Mouse (Mus musculus) kidney, postnatal 0 days (tissue): ENCODE data around the gene Inafm2. TPM values are rescaled to one million over a fixed set of nuclear protein-coding genes. Genes with fewer than 3 reads are reported as not detected.

Experiments
- ATAC-seq: fragments of 200-750 bp; cut with Nextera tagmentation; replicated peaks from 2 replicates; pipeline ENCODE4 v1.8.0; 2017; ENCODE audit warnings: low read depth, moderate number of reproducible peaks, moderate TSS enrichment, moderate library complexity; ENCODE audit not compliant: low FRiP score
- DNase-seq: peaks from one replicate; pipeline ENCODE4 v3.0.0-alpha.2; 2016; ENCODE audit warnings: low spot score
- H3K27ac ChIP-seq: fragments of 300-500 bp; sonication (generic); 2 replicates; pipeline ENCODE4 v1.5.1; 2014; ENCODE audit warnings: mild to moderate bottlenecking
- H3K27me3 ChIP-seq: fragments of 300-500 bp; sonication (generic); 2 replicates; pipeline ENCODE4 v1.6.1; 2014; ENCODE audit warnings: low read length, mixed read lengths; ENCODE audit not compliant: insufficient read depth
- H3K36me3 ChIP-seq: fragments of 300-500 bp; sonication (generic); 2 replicates; pipeline ENCODE4 v1.6.1; 2014; ENCODE audit warnings: low read length, mixed read lengths; ENCODE audit not compliant: insufficient read depth
- H3K4me1 ChIP-seq: fragments of 300-500 bp; sonication (generic); replicated peaks from 2 replicates; pipeline ENCODE4 v1.6.1; 2014; ENCODE audit warnings: antibody characterized with exemption, low read length, mixed read lengths; ENCODE audit not compliant: insufficient read depth
- H3K4me2 ChIP-seq: fragments of 300-500 bp; sonication (generic); 2 replicates; pipeline ENCODE4 v1.6.1; 2014; ENCODE audit warnings: mild to moderate bottlenecking, low read length, moderate library complexity, mixed read lengths
- H3K4me3 ChIP-seq: fragments of 300-500 bp; sonication (generic); replicated peaks from 2 replicates; pipeline ENCODE4 v1.5.1; 2014; ENCODE audit warnings: low read depth, low read length
- H3K9ac ChIP-seq: fragments of 300-500 bp; sonication (generic); 2 replicates; pipeline ENCODE4 v1.6.1; 2014; ENCODE audit warnings: low read depth, low read length
- H3K9me3 ChIP-seq: fragments of 300-500 bp; sonication (generic); replicated peaks from 2 replicates; pipeline ENCODE4 v1.6.1; 2016; ENCODE audit warnings: low read length, inconsistent platforms, mixed read lengths
- CTCF ChIP-seq: IDR thresholded peaks from 2 replicates; pipeline ENCODE4 v1.5.1; 2016; ENCODE audit warnings: antibody characterized with exemption, low read depth, mild to moderate bottlenecking, moderate library complexity
- WGBS: fragments of 180-500 bp; shearing (Covaris S2); extraction: QIAGEN DNeasy Blood & Tissue Kit; methylation state at CpG from one replicate; pipeline ENCODE4 v1.1.7; 2014; 5-methylcytosine and 5-hydroxymethylcytosine counted together
- polyA plus RNA-seq: library from polyadenylated mRNA; unstranded; fragments of >200 nt; fragmentation: Nextera tagmentation; extraction: Ambion mirVana; gene quantifications from 2 replicates; pipeline ENCODE4 v1.2.1, GENCODE M21; 2015

Inafm2 gene
- polyA plus RNA-seq, 1 experiment from 2014 or later, result 16.1 TPM

- TF ChIP-seq CTCF, result no peak
- Histone ChIP-seq H3K4me3 (no peak overlapping the region), H3K27ac (no peak overlapping the region), H3K27me3 (0 out of 2 replicates have a peak, but pooled peaks cover 3% of the 10 kb centered on the region), H3K36me3 (no peaks in the 10 kb centered on the region), H3K9me3 (no peaks in the 10 kb centered on the region), H3K4me2 (no peak overlapping the region), H3K4me1 (no peaks in the 10 kb centered on the region), H3K9ac (no peak overlapping the region)
- no peak for ATAC-seq
- no peak for DNase-seq
- WGBS, result 93% methylated on average over 26 of the region's 26 CpGs
These were observed 46.2 kb downstream of the Inafm2 start for GRCm38 (mm10) chr2:118791591-118792258.

GRCm38 (mm10) chr2:118792259-118792613, 46.7 kb downstream of the Inafm2 start:
- DNase-seq, result no peak
- Histone ChIP-seq H3K4me1 (no peaks in the 10 kb centered on the region), H3K4me3 (no peak overlapping the region), H3K27me3 (0 out of 2 replicates have a peak, but pooled peaks cover 3% of the 10 kb centered on the region), H3K36me3 (no peaks in the 10 kb centered on the region), H3K9ac (no peak overlapping the region), H3K9me3 (no peaks in the 10 kb centered on the region), H3K27ac (no peak overlapping the region), H3K4me2 (no peak overlapping the region)
- no peak for TF ChIP-seq CTCF
- 72% methylated on average over 4 of the region's 4 CpGs for WGBS
- no peak for ATAC-seq

- DNase-seq (no peak), ATAC-seq (no peak)
- 0 out of 2 replicates have a peak, but pooled peaks cover 3% of the 10 kb centered on the region for H3K27me3 ChIP-seq
- H3K36me3 ChIP-seq, result no peaks in the 10 kb centered on the region
- no peaks in the 10 kb centered on the region for H3K9me3 ChIP-seq
- H3K4me2 ChIP-seq, result no peak overlapping the region
- no peaks in the 10 kb centered on the region for H3K4me1 ChIP-seq
- no peak overlapping the region for H3K27ac ChIP-seq
- TF ChIP-seq CTCF, result no peak
- no peak overlapping the region for H3K4me3 ChIP-seq
- WGBS, result 80% methylated on average over 4 of the region's 4 CpGs
- H3K9ac ChIP-seq, result no peak overlapping the region
These were observed 48.1 kb downstream of the Inafm2 start for GRCm38 (mm10) chr2:118793636-118794035.

Other genes starting within 250 kb of the Inafm2 start
- 4.2 and 5.3 TPM in 2 replicates for gene Bmf, start 196.1 kb upstream of the Inafm2 start, polyA plus RNA-seq
- gene Bub1b, start 147.5 kb upstream of the Inafm2 start, polyA plus RNA-seq, result 28.7 and 34.2 TPM in 2 replicates
- 1.9 and 3.5 TPM in 2 replicates for gene Pak6, start 82.5 kb upstream of the Inafm2 start, polyA plus RNA-seq
- 0.37 and 0.45 TPM in 2 replicates for gene Ankrd63, start 41.8 kb upstream of the Inafm2 start, polyA plus RNA-seq
- 1.3 and 1.4 TPM in 2 replicates for gene Plcb2, start 17.3 kb upstream of the Inafm2 start, polyA plus RNA-seq
- gene Ccdc9b, start 16.9 kb downstream of the Inafm2 start, polyA plus RNA-seq, result 0.91 and 0.95 TPM in 2 replicates
- gene Phgr1, start 27.0 kb downstream of the Inafm2 start, polyA plus RNA-seq, result not detected in 2 replicates
- 0.01 and 0.05 TPM in 2 replicates for gene Disp2, start 34.0 kb downstream of the Inafm2 start, polyA plus RNA-seq
- 57.5 and 59.4 TPM in 2 replicates for gene Knstrn, start 68.2 kb downstream of the Inafm2 start, polyA plus RNA-seq
- 68.9 and 79.2 TPM in 2 replicates for gene Ivd, start 116.2 kb downstream of the Inafm2 start, polyA plus RNA-seq
- 3.3 TPM in 2 replicates for gene Bahd1, start 154.6 kb downstream of the Inafm2 start, polyA plus RNA-seq
- 23.9 and 25.1 TPM in 2 replicates for gene Chst14, start 180.7 kb downstream of the Inafm2 start, polyA plus RNA-seq